Mouse (Mus musculus): ENCODE data around the gene Zfp367.

GRCm38 (mm10) chr13:64105690-64106089 lies 47.3 kb downstream of the Zfp367 start:
- TF ChIP-seq CTCF (IDR thresholded peaks at IDR 0.05; ENCODE audit: low read depth, low read length): no peak
- no peak for TF ChIP-seq GATA1 (IDR thresholded peaks at IDR 0.05; ENCODE audit: borderline replicate concordance, low read length)
- no peak for TF ChIP-seq TAL1 (conservative IDR thresholded peaks at IDR 0.05; ENCODE audit: low read depth, low read length)
- TF ChIP-seq POLR2AphosphoS5 (IDR thresholded peaks at IDR 0.05; ENCODE audit: insufficient replicate concordance, low read depth, low read length): no peak
- TF ChIP-seq GATA2 (IDR thresholded peaks at IDR 0.05; ENCODE audit: borderline replicate concordance, low read depth, low read length): no peak

Data from G1E (cell line).